10 mouse cellular contexts compared by ENCODE assay signal in genomic region chr15:30285572-30286244, GRCm38 (mm10).
DNase-seq lines count a peak whose midpoint lies in the region; ATAC-seq and TF ChIP-seq lines count a peak whose summit lies in the region.
"Had no signal": no experiment of that assay in that cellular context is flagged by ENCODE, and none has a peak within 500 bp of the region (broad histone marks: within the 10 kb centered on the region; RNA-seq: fewer than 3 reads in every experiment).

No protein-coding gene starts in this region.

- no peak for TF ChIP-seq CTCF in lung, embryonic 14.5 days (IDR thresholded peaks at IDR 0.05; ENCODE audit: low read depth)

- H3K4me3 ChIP-seq in embryonic facial prominence, embryonic 14.5 days (ENCODE audit: low read depth, low read length): no peak overlapping the region
- H3K4me3 ChIP-seq in embryonic facial prominence, embryonic 10.5 days: no peak overlapping the region
- no peak overlapping the region for H3K4me3 ChIP-seq in lung, embryonic 14.5 days (ENCODE audit: low read depth, low read length)
- H3K4me3 ChIP-seq in forebrain, embryonic 16.5 days (replicated peaks; ENCODE audit: low read length): 0 out of 2 replicates have a peak overlapping the region, but pooled peaks have one; percentile 9
- H3K4me3 ChIP-seq in liver, embryonic 15.5 days (replicated peaks): peak overlapping the region; percentile 18; the same call in 1 of the 2 replicates

- H3K9me3 ChIP-seq in embryonic facial prominence, embryonic 14.5 days (ENCODE audit: control insufficient read depth, low read length): no peaks in the 10 kb centered on the region
- H3K9me3 ChIP-seq in embryonic facial prominence, embryonic 10.5 days: no peaks in the 10 kb centered on the region
- H3K9me3 ChIP-seq in lung, embryonic 14.5 days (ENCODE audit: low read depth, low read length): no peaks in the 10 kb centered on the region
- H3K9me3 ChIP-seq in forebrain, embryonic 16.5 days (ENCODE audit: control insufficient read depth, low read length): no peaks in the 10 kb centered on the region
- no peaks in the 10 kb centered on the region for H3K9me3 ChIP-seq in liver, embryonic 15.5 days (replicated peaks)

- no peaks in the 10 kb centered on the region for H3K27me3 ChIP-seq in embryonic facial prominence, embryonic 14.5 days (replicated peaks; ENCODE audit: control insufficient read depth, insufficient read depth, low read length)
- no peaks in the 10 kb centered on the region for H3K27me3 ChIP-seq in embryonic facial prominence, embryonic 10.5 days (replicated peaks; ENCODE audit: low read depth, poor library complexity, severe bottlenecking)
- H3K27me3 ChIP-seq in lung, embryonic 14.5 days (ENCODE audit: insufficient read depth, low read length): no peaks in the 10 kb centered on the region
- H3K27me3 ChIP-seq in forebrain, embryonic 16.5 days (replicated peaks; ENCODE audit: control insufficient read depth, insufficient read depth, low read length): no peaks in the 10 kb centered on the region
- H3K27me3 ChIP-seq in liver, embryonic 15.5 days: no peaks in the 10 kb centered on the region

- H3K9ac ChIP-seq in embryonic facial prominence, embryonic 14.5 days (ENCODE audit: low read depth, low read length): no peak overlapping the region
- no peak overlapping the region for H3K9ac ChIP-seq in lung, embryonic 14.5 days
- H3K9ac ChIP-seq in forebrain, embryonic 16.5 days (replicated peaks; ENCODE audit: low read depth, low read length): 0 out of 2 replicates have a peak overlapping the region, but pooled peaks have one; percentile 13
- H3K9ac ChIP-seq in liver, embryonic 15.5 days: no peak overlapping the region

- no peak for ATAC-seq in embryonic facial prominence, embryonic 14.5 days (ENCODE audit: low read depth)
- ATAC-seq in lung, embryonic 14.5 days (ENCODE audit: insufficient read depth): no peak
- ATAC-seq in forebrain, embryonic 16.5 days: peak; percentile 85
- ATAC-seq in liver, embryonic 15.5 days (ENCODE audit: insufficient read depth): peak; percentile 73

- H3K4me1 ChIP-seq in embryonic facial prominence, embryonic 14.5 days (ENCODE audit: control insufficient read depth, insufficient read depth, low read length): no peaks in the 10 kb centered on the region
- no peaks in the 10 kb centered on the region for H3K4me1 ChIP-seq in embryonic facial prominence, embryonic 10.5 days
- no peaks in the 10 kb centered on the region for H3K4me1 ChIP-seq in lung, embryonic 14.5 days (ENCODE audit: insufficient read depth)
- peaks cover 16% of the 10 kb centered on the region for H3K4me1 ChIP-seq in forebrain, embryonic 16.5 days (replicated peaks; ENCODE audit: control insufficient read depth, insufficient read depth, low read length)
- H3K4me1 ChIP-seq in liver, embryonic 15.5 days (replicated peaks): no peaks in the 10 kb centered on the region

- no peak overlapping the region for H3K4me2 ChIP-seq in embryonic facial prominence, embryonic 14.5 days (ENCODE audit: low read depth, low read length)
- peak overlapping the region; percentile 22; the same call in 1 of the 2 replicates for H3K4me2 ChIP-seq in lung, embryonic 14.5 days
- peak overlapping the region; percentile 44 for H3K4me2 ChIP-seq in forebrain, embryonic 16.5 days (ENCODE audit: low read length)
- H3K4me2 ChIP-seq in liver, embryonic 15.5 days: peak overlapping the region; percentile 34

- no peaks in the 10 kb centered on the region for H3K36me3 ChIP-seq in embryonic facial prominence, embryonic 14.5 days (ENCODE audit: control insufficient read depth, insufficient read depth, low read length)
- H3K36me3 ChIP-seq in embryonic facial prominence, embryonic 10.5 days (replicated peaks): no peaks in the 10 kb centered on the region
- H3K36me3 ChIP-seq in lung, embryonic 14.5 days (ENCODE audit: insufficient read depth): no peaks in the 10 kb centered on the region
- no peaks in the 10 kb centered on the region for H3K36me3 ChIP-seq in forebrain, embryonic 16.5 days (ENCODE audit: control insufficient read depth, insufficient read depth)
- H3K36me3 ChIP-seq in liver, embryonic 15.5 days (replicated peaks): no peaks in the 10 kb centered on the region

- DNase-seq in embryonic facial prominence, embryonic 14.5 days (ENCODE audit: low spot score): peak; percentile 11
- DNase-seq in embryonic facial prominence, embryonic 10.5 days (ENCODE audit: low spot score): no peak
- DNase-seq in lung, embryonic 14.5 days: peak; percentile 4
- DNase-seq in lung, postnatal 25 days (ENCODE audit: low spot score): no peak
- no peak for DNase-seq in thymus, postnatal 14 days
- no peak for DNase-seq in gastrocnemius, postnatal 25 days
- DNase-seq: gastrocnemius, postnatal 10 days; kidney, postnatal 10 days had no signal

- no peak overlapping the region for H3K27ac ChIP-seq in embryonic facial prominence, embryonic 14.5 days (replicated peaks; ENCODE audit: low read depth, low read length)
- H3K27ac ChIP-seq in embryonic facial prominence, embryonic 10.5 days (replicated peaks): no peak overlapping the region
- no peak overlapping the region for H3K27ac ChIP-seq in lung, embryonic 14.5 days (ENCODE audit: low read depth)
- H3K27ac ChIP-seq in forebrain, embryonic 16.5 days (ENCODE audit: low read length): peak overlapping the region; percentile 53
- no peak overlapping the region for H3K27ac ChIP-seq in liver, embryonic 15.5 days (replicated peaks)

- 79% methylated on average over 15 of the region's 15 CpGs for WGBS in embryonic facial prominence, embryonic 14.5 days
- WGBS in embryonic facial prominence, embryonic 10.5 days: 85% methylated on average over 15 of the region's 15 CpGs
- 49% methylated on average over 15 of the region's 15 CpGs for WGBS in lung, embryonic 14.5 days
- WGBS in forebrain, embryonic 16.5 days: 43% methylated on average over 15 of the region's 15 CpGs
- 62% methylated on average over 15 of the region's 15 CpGs for WGBS in liver, embryonic 15.5 days (ENCODE audit: insufficient replicate concordance)

Comparison
In these comparisons a context has a peak if more than half of its experiments do, and no peak if none do; other contexts are left out.
1. DNase-seq: peak in embryonic facial prominence, embryonic 14.5 days (single experiment) and lung, embryonic 14.5 days (single experiment); none in embryonic facial prominence, embryonic 10.5 days (single experiment), lung, postnatal 25 days (single experiment), thymus, postnatal 14 days (single experiment) and gastrocnemius, postnatal 25 days (single experiment).
2. ATAC-seq: peak in forebrain, embryonic 16.5 days (single experiment) and liver, embryonic 15.5 days (single experiment); none in embryonic facial prominence, embryonic 14.5 days (single experiment) and lung, embryonic 14.5 days (single experiment).
3. H3K4me3 ChIP-seq: peak in forebrain, embryonic 16.5 days (single experiment) and liver, embryonic 15.5 days (single experiment); none in embryonic facial prominence, embryonic 14.5 days (single experiment), embryonic facial prominence, embryonic 10.5 days (single experiment) and lung, embryonic 14.5 days (single experiment).